In the genomic region with DNA sequence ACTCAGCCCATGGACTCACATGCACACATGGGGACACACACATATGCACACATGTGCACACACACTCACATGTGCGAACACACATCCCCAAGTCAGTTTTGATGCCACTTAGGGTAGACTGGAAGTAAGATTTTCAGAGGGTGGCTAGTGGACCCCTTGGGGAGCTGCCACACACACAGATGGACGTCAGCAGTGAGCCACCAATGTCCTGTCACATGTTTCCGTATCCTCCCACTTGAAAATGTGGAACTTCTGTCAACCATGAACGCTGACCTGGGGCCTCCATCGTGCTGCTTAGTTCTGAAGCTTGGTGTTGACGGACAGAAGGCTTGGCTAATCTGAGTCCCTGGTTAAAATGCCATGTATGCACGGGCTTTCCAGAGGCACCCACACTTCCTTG, we compare ENCODE assay signal across 26 mouse cellular contexts. TPM values are rescaled to one million over a fixed set of nuclear protein-coding genes. Genes with fewer than 3 reads are reported as not detected.
A peak's percentile ranks its signal among the peaks of the same experiment; 100 is the strongest.
DNase-seq lines count a peak whose midpoint lies in the region; ATAC-seq and TF ChIP-seq lines count a peak whose summit lies in the region.
"Had no signal": no experiment of that assay in that cellular context is flagged by ENCODE, and none has a peak within 500 bp of the region (broad histone marks: within the 10 kb centered on the region; RNA-seq: fewer than 3 reads in every experiment).

No protein-coding gene starts in this region.

- no peak for TF ChIP-seq CTCF in liver, postnatal 0 days (IDR thresholded peaks at IDR 0.05; ENCODE audit: low read depth)

- DNase-seq in liver, postnatal 0 days = peak; percentile 30
- DNase-seq in splenic B cell, adult 2 months (ENCODE audit: low read depth, low spot score) = peak; percentile 93
- DNase-seq in thymus, postnatal 0 days (ENCODE audit: low spot score) = no peak
- DNase-seq in cerebellum, adult 11 months = no peak
- DNase-seq: adrenal gland, adult 2 months; cerebellum, adult 9-10 months; gastrocnemius, postnatal 14 days; heart, adult 18-20 months; heart, postnatal 10 days; midbrain, embryonic 14.5 days; right cerebral cortex, postnatal 14 days; thymus, adult 2 months had no signal

- WGBS in liver, postnatal 0 days (ENCODE audit: insufficient replicate concordance) = 31% methylated on average over 7 of the region's 7 CpGs
- 45% methylated on average over 7 of the region's 7 CpGs for WGBS in liver, embryonic 12.5 days (ENCODE audit: insufficient replicate concordance)

- H3K4me2 ChIP-seq in liver, postnatal 0 days (ENCODE audit: low read depth, low read length) = no peak overlapping the region
- H3K4me2 ChIP-seq in liver, embryonic 12.5 days = no peak overlapping the region
- H3K4me2 ChIP-seq: heart, embryonic 12.5 days; lung, embryonic 15.5 days; neural tube, embryonic 13.5 days had no signal

- H3K4me3 ChIP-seq in liver, postnatal 0 days (ENCODE audit: low read depth, low read length) = no peak overlapping the region
- H3K4me3 ChIP-seq in liver, embryonic 12.5 days = no peak overlapping the region
- H3K4me3 ChIP-seq: embryonic facial prominence, embryonic 10.5 days; heart, embryonic 12.5 days; left cerebral cortex, adult 2 months; lung, embryonic 15.5 days; myocyte; neural tube, embryonic 13.5 days had no signal

- H3K27me3 ChIP-seq in liver, postnatal 0 days (ENCODE audit: insufficient read depth, low read length) = no peaks in the 10 kb centered on the region
- no peaks in the 10 kb centered on the region; the same call in 1 of the 2 replicates for H3K27me3 ChIP-seq in liver, embryonic 12.5 days (replicated peaks)
- no peaks in the 10 kb centered on the region for H3K27me3 ChIP-seq in splenic B cell, adult 2 months (ENCODE audit: control insufficient read depth, insufficient read depth, low read length, poor library complexity, severe bottlenecking)
- H3K27me3 ChIP-seq: heart, embryonic 12.5 days; lung, embryonic 15.5 days; neural tube, embryonic 13.5 days had no signal

- no peaks in the 10 kb centered on the region for H3K9me3 ChIP-seq in liver, postnatal 0 days (ENCODE audit: low read length)
- H3K9me3 ChIP-seq in liver, embryonic 12.5 days (replicated peaks) = no peaks in the 10 kb centered on the region
- H3K9me3 ChIP-seq: embryonic facial prominence, embryonic 10.5 days; heart, embryonic 12.5 days; lung, embryonic 15.5 days; neural tube, embryonic 13.5 days had no signal

- H3K4me1 ChIP-seq in liver, postnatal 0 days (ENCODE audit: insufficient read depth) = peaks cover 43% of the 10 kb centered on the region
- H3K4me1 ChIP-seq in liver, embryonic 12.5 days = peaks cover 33% of the 10 kb centered on the region

- no peak overlapping the region for H3K9ac ChIP-seq in liver, postnatal 0 days (replicated peaks)
- no peak overlapping the region for H3K9ac ChIP-seq in liver, embryonic 12.5 days
- H3K9ac ChIP-seq: heart, embryonic 12.5 days; liver, embryonic 14.5 days; lung, embryonic 15.5 days; neural tube, embryonic 13.5 days had no signal

- peak; percentile 17; the same call in 1 of the 2 replicates for ATAC-seq in liver, postnatal 0 days
- no peak for ATAC-seq in liver, embryonic 12.5 days
- peak; percentile 67 for ATAC-seq in common myeloid progenitor, adult 5-6 weeks (replicated peaks; ENCODE audit: low read depth, poor library complexity, severe bottlenecking)
- peak; percentile 70 for ATAC-seq in megakaryocyte progenitor cell, adult 5-6 weeks (replicated peaks; ENCODE audit: poor library complexity)
- no peak for ATAC-seq in megakaryocyte-erythroid progenitor cell, adult 5-6 weeks (replicated peaks; ENCODE audit: low FRiP score, low TSS enrichment, poor library complexity, severe bottlenecking)
- ATAC-seq: CD4-positive, CD25-positive, alpha-beta regulatory T cell, adult 4 months; forebrain, embryonic 16.5 days; hindbrain, postnatal 0 days had no signal

- TF ChIP-seq EP300 in liver, postnatal 0 days (IDR thresholded peaks at IDR 0.05; ENCODE audit: low read depth) = no peak

- H3K36me3 ChIP-seq in liver, postnatal 0 days (replicated peaks; ENCODE audit: insufficient read depth, low read length) = no peaks in the 10 kb centered on the region
- H3K36me3 ChIP-seq in liver, embryonic 12.5 days = no peaks in the 10 kb centered on the region
- no peaks in the 10 kb centered on the region for H3K36me3 ChIP-seq in splenic B cell, adult 2 months (ENCODE audit: control insufficient read depth, insufficient read depth, low read length, poor library complexity, severe bottlenecking)
- H3K36me3 ChIP-seq: embryonic facial prominence, embryonic 10.5 days; heart, embryonic 12.5 days; lung, embryonic 15.5 days; neural tube, embryonic 13.5 days had no signal

- peak overlapping the region; percentile 55 for H3K27ac ChIP-seq in liver, postnatal 0 days (ENCODE audit: low read depth)
- H3K27ac ChIP-seq in liver, embryonic 12.5 days = no peak overlapping the region
- H3K27ac ChIP-seq: embryonic facial prominence, embryonic 10.5 days; hindbrain, postnatal 0 days; left cerebral cortex, adult 2 months; liver, embryonic 14.5 days; lung, embryonic 15.5 days; neural tube, embryonic 13.5 days had no signal

RNA-seq across cellular contexts. Expression of a gene that starts 32.6 kb away (rescaled TPM):
- polyA plus RNA-seq in liver, postnatal 0 days (2015; fragmentation: Nextera tagmentation; extraction: Ambion mirVana) = 3.2 and 4.2 TPM in 2 replicates
- polyA plus RNA-seq in liver, embryonic 12.5 days (2016; fragmentation: Nextera tagmentation; extraction: Ambion mirVana) = 8.1 and 9.9 TPM in 2 replicates
- total RNA-seq in common myeloid progenitor, adult 5-6 weeks (2017) = 1.7 and 5.8 TPM in 2 replicates
- 14.6 and 23.7 TPM in 2 replicates for total RNA-seq in megakaryocyte progenitor cell, adult 5-6 weeks (2015)
- total RNA-seq in megakaryocyte progenitor cell, adult 5-6 weeks (2017) = 15.4 and 24.2 TPM in 2 replicates
- 2.1 TPM in 1 of 2 replicates, not detected in the other for total RNA-seq in megakaryocyte-erythroid progenitor cell, adult 5-6 weeks (2014; fragmentation: Nextera tagmentation)
- total RNA-seq in megakaryocyte-erythroid progenitor cell, adult 5-6 weeks (2017) = 0.80 and 20.1 TPM in 2 replicates
- 4.6 and 5.8 TPM in 2 replicates for polyA plus RNA-seq in thymus, postnatal 0 days (2015; fragmentation: Nextera tagmentation; extraction: Ambion mirVana)

RNA-seq across cellular contexts. Expression of a gene that starts 39.9 kb away (rescaled TPM):
- polyA plus RNA-seq in liver, postnatal 0 days (2015; fragmentation: Nextera tagmentation; extraction: Ambion mirVana) = 7.5 and 9.3 TPM in 2 replicates
- 17.4 and 18.8 TPM in 2 replicates for polyA plus RNA-seq in liver, embryonic 12.5 days (2016; fragmentation: Nextera tagmentation; extraction: Ambion mirVana)
- 19.3 and 29.1 TPM in 2 replicates for total RNA-seq in common myeloid progenitor, adult 5-6 weeks (2017)
- total RNA-seq in megakaryocyte progenitor cell, adult 5-6 weeks (2015) = 25.5 and 37.4 TPM in 2 replicates
- 17.9 and 25.3 TPM in 2 replicates for total RNA-seq in megakaryocyte progenitor cell, adult 5-6 weeks (2017)
- 46.2 and 48.6 TPM in 2 replicates for total RNA-seq in megakaryocyte-erythroid progenitor cell, adult 5-6 weeks (2014; fragmentation: Nextera tagmentation)
- 20.5 and 28.3 TPM in 2 replicates for total RNA-seq in megakaryocyte-erythroid progenitor cell, adult 5-6 weeks (2017)
- polyA plus RNA-seq in thymus, postnatal 0 days (2015; fragmentation: Nextera tagmentation; extraction: Ambion mirVana) = 17.9 and 19.7 TPM in 2 replicates

Comparison
In these comparisons a context has a peak if more than half of its experiments do, and no peak if none do; other contexts are left out.
1. ATAC-seq: peak in liver, postnatal 0 days (single experiment), common myeloid progenitor, adult 5-6 weeks (single experiment) and megakaryocyte progenitor cell, adult 5-6 weeks (single experiment); none in liver, embryonic 12.5 days (single experiment) and megakaryocyte-erythroid progenitor cell, adult 5-6 weeks (single experiment).
2. DNase-seq: peak in liver, postnatal 0 days (single experiment) and splenic B cell, adult 2 months (single experiment); none in thymus, postnatal 0 days (single experiment) and cerebellum, adult 11 months (single experiment).